Mouse (Mus musculus): Measurements from ENCODE around the gene Syce2.

The Syce2 gene

DNA sequence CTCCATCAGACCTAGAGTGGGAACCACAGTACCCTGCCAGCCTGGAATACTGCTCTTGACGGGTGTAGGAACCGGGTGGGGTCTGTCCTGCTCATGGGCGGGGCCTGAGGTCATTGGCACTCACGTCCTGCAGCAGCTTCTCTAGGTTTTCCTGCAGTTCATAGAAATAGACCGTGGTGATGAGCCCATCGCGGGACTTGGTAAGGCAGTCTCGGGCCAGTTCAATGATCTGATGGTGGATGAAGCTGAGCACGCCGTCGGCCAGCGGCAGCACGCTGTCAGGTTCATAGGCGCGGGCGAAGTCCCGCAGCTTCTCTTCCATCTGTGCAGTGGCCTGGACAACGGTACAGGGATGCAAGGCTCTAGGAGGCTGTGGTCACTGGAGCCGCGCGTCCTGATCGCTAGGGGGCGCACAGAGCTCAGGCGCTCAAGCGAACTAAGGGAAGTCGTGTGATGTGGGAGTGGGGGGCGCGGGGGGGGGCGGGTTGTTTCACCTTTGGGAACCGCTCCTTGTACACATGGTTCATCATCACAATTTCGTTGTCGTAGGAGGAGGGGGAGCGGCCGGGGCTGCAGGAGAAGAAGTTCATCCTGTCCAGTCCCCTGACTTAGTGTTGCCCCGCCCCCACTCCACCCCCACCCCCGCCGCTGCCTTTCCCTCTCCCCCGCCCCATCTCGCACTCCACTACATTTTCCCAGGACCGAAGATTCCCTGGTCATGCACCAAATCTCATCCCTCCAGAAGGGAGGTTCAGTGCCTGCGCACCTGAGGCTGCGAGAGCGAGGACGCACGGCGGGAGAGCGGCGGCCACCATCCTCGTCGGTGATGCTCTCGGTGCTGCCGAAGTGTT lies 56.8 kb downstream of the Syce2 start:
- no peak for DNase-seq (ENCODE audit: low read depth, low spot score)

DNA sequence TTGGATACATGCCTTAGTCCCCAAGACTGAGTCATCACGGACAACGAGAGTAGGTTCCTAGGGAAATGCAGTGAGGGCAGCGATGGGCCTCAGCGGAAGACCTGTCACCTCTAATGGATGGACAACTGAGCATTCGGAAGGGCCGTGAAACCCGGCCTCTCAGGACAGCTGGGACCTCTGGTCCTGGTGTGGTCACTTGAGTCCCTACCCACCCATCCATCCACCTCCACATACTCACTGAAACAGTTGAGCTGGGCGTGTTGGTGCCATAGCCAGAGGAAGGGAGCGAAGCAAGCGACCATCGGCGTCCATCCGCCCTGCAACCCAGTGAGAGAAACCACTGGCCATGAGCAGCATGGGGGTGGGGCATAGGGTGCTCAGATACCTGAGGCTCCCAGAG lies 58.7 kb downstream of the Syce2 start:
- DNase-seq (ENCODE audit: low read depth, low spot score) = no peak

DNA sequence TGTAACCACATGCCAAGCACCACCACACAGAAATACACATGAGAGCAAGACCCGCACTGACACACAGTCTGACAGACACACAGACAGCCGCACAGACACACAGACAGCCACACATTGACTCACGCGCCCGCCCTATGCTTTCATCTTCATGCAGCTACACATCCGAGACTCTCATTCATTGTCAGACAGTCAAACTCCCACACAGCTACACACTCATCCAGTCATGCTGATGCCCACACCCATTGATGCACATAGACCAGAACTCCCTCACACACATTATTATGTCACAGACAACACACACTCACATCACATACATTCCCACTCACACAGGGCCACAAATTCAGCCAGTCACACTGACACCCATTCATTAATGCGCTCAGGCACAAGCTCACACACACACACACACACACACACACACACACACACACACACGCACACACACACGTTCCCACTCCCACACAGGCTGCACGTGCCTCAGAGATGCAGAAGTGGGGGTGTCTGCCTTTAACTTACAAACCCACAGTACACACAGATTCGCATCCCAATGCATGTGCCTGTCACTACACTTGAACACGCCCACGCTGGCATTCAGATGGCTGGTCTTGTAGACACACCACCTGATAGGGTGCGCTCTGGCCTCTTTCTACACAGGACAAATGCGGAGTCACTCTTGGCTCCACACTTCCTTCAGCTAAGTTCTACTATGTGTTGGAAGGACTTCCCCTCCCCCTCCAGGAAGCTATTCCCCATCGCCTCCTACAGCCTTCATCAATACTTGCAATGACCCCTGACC lies 62.1 kb downstream of the Syce2 start:
- no peak for DNase-seq (ENCODE audit: low read depth, low spot score)

DNA sequence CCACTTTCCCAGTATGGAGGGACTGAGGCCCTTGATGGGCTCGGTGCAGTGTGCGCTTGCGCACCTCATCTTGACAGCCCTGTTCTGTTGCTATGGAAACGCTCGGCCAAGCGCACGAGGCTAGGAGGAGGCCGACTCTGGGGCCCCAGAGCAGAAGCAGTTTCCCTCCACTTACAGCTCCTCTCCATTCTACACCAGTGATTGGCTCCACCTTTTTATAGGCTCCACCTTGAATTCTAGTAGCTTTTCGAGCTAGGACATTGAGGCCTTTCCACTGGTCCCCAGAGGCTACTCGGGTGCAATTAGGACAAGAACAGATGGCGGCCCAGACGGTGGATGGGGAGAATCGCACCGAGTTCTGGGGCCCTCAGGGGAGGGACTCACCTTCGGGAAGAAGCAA lies 62.9 kb downstream of the Syce2 start:
- DNase-seq (ENCODE audit: low read depth, low spot score) = no peak

DNA sequence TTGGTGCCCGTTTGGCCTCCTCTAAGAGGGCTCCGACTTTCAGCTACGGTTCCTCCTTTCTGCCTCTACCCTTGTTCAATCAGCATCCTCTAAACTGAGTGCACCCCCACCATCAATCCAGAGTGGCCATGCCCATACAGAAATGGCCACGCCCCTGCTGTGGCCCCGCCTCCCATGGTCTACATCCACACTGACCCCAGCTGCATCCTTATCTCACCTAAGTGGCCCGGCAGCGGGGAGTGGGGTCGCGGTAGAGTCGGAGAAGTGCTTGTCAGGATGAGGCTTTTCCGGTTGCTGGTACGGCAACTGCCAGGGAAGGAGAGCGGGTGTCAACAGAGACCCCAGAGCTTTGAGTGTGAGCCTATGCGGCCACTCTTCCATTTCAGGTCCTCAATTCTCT lies 63.6 kb downstream of the Syce2 start:
- no peak for DNase-seq (ENCODE audit: low read depth, low spot score)

DNA sequence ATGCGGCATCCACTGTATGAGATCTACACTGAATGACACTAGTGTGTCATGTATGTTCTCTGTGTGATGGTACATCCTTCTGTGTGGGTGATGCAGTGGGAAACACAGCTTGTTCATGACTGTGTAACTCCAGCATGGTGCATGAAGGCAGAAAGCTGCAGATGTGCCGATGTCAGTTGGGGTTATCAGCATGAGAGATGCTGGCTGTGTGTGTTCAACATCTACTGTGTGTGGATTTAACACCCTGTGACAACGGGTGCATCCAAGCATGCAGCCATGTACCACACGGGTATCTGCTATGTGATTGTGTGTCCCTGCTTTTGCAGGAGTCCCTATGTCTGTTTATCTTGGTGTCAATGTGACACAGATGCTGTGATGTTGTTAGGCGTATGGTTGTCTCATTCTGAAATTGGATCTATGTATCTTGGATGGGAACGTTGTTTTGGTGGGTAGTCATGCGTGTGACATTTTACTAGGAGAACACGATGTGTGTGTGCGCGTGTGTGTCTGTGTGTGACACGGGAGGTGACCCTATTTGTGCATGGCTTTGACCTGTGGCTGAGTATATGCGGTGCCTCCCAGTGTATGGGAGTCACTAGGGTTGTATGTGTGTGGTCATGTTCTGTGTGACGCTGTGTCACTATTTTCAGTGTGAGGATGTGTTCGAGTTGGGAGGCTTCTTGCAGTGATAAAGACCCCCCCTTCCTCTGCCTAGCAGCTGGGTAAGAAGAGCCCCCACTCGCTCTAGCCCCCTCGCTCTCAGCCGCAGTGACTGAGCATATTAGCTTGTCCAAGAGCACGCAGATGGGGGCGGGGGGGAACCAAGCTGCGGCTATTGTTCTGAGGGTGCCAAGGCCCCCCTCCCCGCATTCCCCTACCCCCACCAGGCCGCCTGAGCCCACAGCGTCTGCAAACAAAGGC lies 64.4 kb downstream of the Syce2 start:
- no peak for DNase-seq (ENCODE audit: low read depth, low spot score)

DNA sequence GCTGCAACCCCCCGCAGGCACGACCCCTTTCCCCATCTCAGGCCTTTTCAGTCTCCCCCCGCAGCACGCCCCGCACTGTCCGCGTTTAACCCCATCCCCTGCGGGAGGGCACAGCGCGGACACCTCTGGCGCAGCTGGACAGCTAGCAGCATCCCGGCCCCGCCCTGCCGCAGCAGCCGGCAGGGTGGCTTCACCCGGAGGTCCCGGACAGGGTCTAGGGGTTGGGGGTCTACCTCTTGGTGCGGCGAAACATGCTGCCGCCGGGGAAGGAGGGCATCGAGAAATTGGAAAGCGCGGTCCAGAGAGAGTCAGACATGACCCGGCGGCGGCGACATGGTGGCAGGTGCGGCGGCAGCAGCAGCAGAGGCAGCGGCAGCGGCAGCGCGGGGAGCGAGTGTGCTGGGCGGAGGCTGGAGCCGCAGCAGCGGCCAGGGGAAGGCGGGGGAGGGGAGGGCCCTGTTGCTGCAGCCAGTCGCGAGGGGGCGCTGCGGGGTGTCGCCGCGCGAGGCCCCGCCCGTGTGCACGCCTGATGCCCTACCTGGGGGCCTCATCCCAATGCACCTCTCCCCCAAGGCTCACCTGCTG lies 65.1 kb downstream of the Syce2 start, which contains the start of gene Mast1:
Gene Mast1 (minus strand): TSS at position 398 of the 585 bp plus-strand sequence.
- peak; percentile 58 for DNase-seq (ENCODE audit: low read depth, low spot score)

Data from retina, adult 2 months (tissue).